Mouse (Mus musculus) WW6 (cell line): Measurements from ENCODE around the gene Grm1.

Experiments
- DNase-seq: peaks from one replicate; pipeline ENCODE4 v3.0.0-alpha.2; 2013; ENCODE audit warnings: low read depth, low spot score

The Grm1 gene

GRCm38 (mm10) chr10:10726501-10726900, 355.7 kb downstream of the Grm1 start:
- no peak for DNase-seq

- no peak for DNase-seq
These were observed 371.3 kb downstream of the Grm1 start for GRCm38 (mm10) chr10:10710837-10711236.

- no peak for DNase-seq
These were observed 371.8 kb downstream of the Grm1 start for GRCm38 (mm10) chr10:10710359-10710758.

GRCm38 (mm10) chr10:10708031-10708430, 374.1 kb downstream of the Grm1 start:
- DNase-seq, result no peak

- no peak for DNase-seq
These were observed 380.8 kb downstream of the Grm1 start for GRCm38 (mm10) chr10:10701326-10701725.

- no peak for DNase-seq
These were observed 381.3 kb downstream of the Grm1 start for GRCm38 (mm10) chr10:10700903-10701302.

GRCm38 (mm10) chr10:10697497-10697896, 384.7 kb downstream of the Grm1 start:
- DNase-seq, result no peak

- no peak for DNase-seq
These were observed 392.4 kb downstream of the Grm1 start for GRCm38 (mm10) chr10:10689668-10690223.

- DNase-seq, result peak; percentile 7
These were observed 393.1 kb downstream of the Grm1 start for GRCm38 (mm10) chr10:10688907-10689667.

- no peak for DNase-seq
These were observed 401.1 kb downstream of the Grm1 start, which contains the start of gene Gm10944 for GRCm38 (mm10) chr10:10681048-10681447. Gene Gm10944 (plus strand): TSS chr10:10681348.

GRCm38 (mm10) chr10:10659976-10660375, 422.2 kb downstream of the Grm1 start:
- DNase-seq, result no peak

GRCm38 (mm10) chr10:10659161-10659560, 423.0 kb downstream of the Grm1 start:
- DNase-seq, result no peak

- no peak for DNase-seq
These were observed 425.5 kb downstream of the Grm1 start for GRCm38 (mm10) chr10:10656621-10657020.

- DNase-seq, result no peak
These were observed 426.2 kb downstream of the Grm1 start for GRCm38 (mm10) chr10:10655991-10656390.
